Mouse (Mus musculus): Measurements from ENCODE around the gene Noc2l. TPM values are rescaled to one million over a fixed set of nuclear protein-coding genes. Genes with fewer than 3 reads are reported as not detected.
A peak's percentile ranks its signal among the peaks of the same experiment; 100 is the strongest.

The Noc2l gene
- total RNA-seq (2021), result 10 to 100 TPM; 64.4 to 68.0 TPM

DNA sequence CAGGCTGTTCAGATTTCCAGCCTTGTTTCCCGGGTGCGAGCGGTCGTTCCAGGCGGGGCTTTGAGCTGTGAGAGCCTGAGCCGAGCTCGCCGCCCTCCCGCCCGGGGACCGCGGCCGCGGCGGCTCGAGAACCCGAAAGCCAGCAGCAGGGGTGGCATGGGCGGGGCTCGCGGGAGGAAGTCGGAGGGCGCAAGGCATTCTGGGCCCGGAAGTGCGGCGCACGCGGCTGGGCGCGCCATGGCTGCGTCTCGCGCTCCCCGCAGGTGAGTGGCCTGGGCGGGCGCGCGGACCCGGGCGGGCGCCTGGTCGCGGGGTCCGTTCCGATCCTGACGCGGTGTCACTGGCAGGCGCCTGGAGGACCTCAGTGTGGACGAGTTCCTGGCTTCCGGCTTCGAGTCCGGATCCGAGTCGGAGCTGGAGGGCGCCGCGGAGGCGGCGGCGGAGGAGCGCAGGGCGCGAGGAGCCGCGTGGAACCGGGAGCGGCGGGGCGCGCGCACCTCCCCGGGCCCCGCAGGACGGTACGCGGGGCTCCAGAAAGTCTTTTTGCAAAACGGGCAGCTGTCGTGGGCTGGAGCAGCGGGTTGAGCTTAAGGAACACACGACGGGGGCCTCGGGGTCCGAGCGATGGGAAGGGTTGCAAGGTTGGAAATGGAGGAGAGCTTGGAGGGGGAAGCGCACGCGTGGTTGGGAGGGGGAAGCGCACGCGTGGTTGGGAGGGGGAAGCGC is at the start of gene Noc2l:
TSS of gene Noc2l (plus strand) at position 203 of the 726 bp plus-strand sequence.
- intact Hi-C loops (cut with DNase I), result loop anchor here (2.0 kb wide), 1 partner anchor 33 kb away; the partner anchor contains the start of gene AW011738
- DNase-seq (ENCODE audit: low spot score in 2 of 2), result peak; percentile 92 to 93

DNA sequence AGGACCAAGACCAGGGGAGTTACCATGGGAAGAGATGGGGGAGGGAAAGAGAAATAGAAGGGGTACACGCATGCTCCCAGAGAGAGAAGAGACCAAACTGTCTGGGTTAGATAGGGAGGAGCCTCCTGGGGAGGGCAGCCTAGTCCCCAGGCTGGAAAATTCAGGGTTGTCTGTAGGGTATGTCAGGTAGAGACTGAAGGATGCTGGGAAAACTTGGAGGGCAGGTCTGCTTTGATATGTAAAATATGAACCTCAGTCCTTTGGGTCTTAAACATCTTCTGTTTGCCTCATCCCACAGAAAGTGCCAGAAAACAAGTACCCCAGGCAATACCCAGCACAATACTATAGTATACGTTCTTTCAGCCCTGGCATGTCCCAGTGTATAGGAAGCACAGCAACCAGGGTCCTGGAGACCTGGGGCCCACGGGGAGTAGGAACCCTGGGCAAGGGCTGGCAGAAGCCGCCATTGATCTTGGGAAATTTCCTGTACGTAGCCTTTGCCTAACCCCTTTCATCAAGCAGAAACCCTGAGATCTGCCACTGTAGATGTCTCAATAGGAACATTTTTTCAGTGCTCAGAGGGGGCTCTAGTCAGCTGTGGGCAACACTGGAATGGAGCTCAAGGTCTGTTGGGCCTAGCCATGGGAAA is 47.5 kb upstream of the Noc2l start:
- DNase-seq (ENCODE audit: low spot score in 2 of 2), result no peak

DNA sequence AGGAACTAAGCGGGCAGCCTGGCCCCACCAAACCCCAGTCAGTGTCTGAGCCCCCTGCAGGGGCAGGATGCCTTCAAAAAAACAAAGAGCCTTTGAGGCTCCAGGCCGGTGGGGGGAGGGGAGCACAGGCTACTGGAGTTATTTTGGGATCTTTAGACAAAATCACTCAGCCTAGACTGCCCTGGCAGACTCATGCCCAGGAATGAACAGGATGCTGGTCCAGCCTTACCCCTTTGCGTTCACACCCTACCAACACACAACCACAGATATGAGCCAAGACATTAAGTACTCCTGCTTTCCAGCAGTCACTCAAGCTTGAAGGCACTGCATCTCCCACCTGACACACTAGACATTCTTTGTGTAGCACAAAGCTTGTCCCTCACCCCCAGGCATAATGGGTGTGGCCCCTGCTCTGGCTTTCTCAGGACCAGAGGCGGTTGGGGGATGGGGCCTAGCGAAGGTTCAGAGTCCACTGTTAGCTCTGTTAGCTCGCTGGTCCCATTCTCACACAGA is 46.9 kb upstream of the Noc2l start:
- DNase-seq (ENCODE audit: low spot score in 2 of 2), result no peak
- intact Hi-C loops (cut with DNase I), result no loop called here

More for the DNA sequence above, 47.5 kb upstream of the Noc2l start:
- intact Hi-C loops (cut with DNase I), result no loop called here

DNA sequence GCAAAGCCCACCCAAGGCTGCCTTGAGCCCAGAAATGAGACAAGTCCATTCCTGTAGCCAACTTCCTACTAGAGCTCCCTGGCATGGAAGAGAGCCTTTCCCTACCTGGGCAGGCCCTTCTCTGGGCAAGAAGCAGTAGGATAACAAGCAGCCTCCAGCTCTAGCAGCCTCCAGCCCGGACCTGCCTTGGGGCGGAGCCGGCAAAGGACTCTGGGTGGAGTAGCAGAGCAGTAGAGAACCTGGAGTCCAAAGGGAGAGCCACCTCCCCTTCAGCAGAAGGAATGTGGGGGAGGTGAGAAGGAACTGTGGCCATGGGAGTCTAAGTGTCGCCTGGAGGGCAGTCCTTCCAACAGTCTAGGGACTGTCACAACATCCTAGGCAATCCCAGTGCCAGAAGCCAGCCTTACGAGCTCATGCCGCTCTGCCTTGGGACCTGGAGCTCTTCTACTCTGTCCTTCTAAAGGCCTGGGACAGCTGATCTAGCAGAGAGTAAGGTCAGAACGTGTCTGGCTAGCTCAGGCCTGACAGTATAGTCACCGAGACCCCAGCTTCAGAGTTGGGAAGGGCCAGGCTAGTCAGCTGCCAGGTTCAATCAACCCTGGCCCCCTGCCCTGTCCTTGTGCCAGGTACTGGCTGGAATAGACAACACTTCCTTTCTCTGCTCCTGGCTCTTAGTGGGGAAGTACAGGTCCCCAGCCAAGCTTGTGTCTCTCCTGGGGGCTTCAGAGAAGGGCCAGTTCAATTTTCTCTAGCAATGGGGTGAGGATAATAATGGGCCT is 43.2 kb upstream of the Noc2l start:
- intact Hi-C loops (cut with DNase I), result no loop called here
- no peak for DNase-seq (ENCODE audit: low spot score in 2 of 2)

DNA sequence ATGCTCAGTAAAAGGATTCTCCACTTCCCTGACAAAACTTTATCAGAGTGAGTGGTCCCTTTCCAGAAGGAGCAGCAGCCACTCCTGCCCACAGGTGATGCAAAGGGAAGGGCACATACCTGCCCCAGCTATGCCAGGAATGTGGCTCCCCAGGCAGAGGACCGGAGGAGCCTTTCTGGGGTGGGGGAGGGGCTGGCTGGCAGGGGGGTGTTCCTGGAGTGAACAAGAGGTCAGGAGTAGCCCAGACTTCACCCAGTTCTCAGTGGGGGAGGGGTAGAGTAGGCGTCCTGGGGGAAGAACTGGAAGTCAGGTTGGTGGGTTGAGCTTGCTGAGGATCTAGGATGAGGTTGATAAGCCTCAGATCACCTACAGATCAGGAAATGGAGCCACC is 42.6 kb upstream of the Noc2l start:
- intact Hi-C loops (cut with DNase I), result no loop called here
- DNase-seq (ENCODE audit: low spot score in 2 of 2), result no peak

DNA sequence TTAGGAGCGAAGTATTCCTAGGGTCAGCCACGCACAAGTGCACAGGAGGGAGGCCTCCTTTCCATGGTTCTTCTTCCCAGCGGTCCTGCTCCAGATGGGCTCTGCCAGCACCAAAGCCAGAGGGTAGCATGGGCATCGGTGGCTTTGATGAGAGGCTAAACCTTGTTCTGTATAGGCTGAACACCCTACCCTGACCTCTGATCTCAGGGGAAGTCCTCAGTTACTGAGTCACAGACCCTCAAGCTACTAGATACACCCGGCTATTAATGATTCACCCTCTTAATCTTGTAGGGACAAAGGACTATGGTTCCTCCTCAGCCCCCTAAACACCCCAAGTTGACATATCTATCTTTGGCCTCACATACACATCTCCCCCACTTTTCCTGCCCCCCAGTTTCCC is 41.9 kb upstream of the Noc2l start:
- intact Hi-C loops (cut with DNase I), result no loop called here
- no peak for DNase-seq (ENCODE audit: low spot score in 2 of 2)

DNA sequence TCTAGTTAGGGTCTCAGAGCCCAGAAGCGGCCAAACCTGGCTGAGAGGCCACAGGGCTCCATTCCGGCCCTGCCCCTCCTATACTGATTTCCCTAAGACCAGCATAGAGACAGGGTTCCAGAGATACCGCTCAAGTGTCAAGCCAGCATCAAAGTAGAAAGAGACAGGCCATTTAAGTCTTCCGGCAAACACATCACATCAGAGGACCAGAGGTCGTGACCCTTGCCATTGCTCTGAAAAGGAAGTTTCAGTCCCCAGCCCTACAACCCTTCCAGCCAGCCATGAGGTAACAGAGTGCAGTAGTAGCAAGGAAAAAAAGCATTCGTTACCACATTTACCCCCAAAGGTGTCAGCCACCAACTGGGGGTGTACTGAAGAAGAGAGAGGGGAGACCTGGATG is 41.5 kb upstream of the Noc2l start:
- intact Hi-C loops (cut with DNase I), result no loop called here
- DNase-seq (ENCODE audit: low spot score in 2 of 2), result no peak

DNA sequence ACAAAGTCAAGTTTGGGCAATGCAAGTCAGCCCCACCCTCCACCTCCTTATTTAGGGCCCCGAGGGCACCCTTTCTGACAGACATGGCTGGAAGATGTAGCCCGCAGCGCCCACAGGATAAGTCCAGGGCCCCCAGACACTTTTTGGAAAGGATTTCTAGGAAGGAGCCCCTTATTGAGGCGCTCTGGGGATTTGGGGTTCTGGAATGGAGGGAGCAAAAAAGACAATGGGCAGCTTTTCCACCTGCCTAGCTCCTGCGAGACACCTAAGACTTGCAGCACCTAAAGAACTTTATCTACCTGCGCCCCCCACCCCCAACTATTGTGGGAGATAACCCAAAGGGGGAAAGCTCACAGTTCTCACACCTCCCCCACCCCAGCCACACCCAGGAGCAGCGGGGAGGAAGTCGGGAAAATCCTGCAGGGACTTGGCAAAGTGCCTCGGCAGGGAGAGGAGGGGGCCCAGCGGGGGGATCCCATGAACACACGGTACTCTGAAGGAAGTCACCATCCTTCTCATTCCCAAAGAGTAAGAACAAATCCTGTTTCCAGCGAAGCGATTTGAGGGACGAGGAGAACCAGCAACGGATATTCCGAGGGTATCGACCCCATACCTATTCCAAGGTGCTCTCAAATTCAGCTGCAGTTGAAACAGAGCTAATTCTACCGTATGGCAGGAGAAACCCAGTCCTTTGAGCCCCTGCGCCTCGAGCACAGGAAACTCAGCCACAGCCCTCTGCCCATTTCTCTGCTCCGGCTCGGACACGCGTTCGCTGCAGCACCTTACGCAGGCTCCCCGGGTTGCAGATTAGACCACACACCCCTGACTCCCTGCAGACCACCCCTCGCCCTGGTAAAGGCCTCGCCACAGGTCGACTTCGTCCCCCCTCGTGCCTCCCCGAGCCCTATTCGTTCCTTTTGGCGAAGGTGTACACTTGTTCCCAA is 39.6 kb upstream of the Noc2l start:
- intact Hi-C loops (cut with DNase I), result no loop called here
- no peak for DNase-seq (ENCODE audit: low spot score in 2 of 2)

DNA sequence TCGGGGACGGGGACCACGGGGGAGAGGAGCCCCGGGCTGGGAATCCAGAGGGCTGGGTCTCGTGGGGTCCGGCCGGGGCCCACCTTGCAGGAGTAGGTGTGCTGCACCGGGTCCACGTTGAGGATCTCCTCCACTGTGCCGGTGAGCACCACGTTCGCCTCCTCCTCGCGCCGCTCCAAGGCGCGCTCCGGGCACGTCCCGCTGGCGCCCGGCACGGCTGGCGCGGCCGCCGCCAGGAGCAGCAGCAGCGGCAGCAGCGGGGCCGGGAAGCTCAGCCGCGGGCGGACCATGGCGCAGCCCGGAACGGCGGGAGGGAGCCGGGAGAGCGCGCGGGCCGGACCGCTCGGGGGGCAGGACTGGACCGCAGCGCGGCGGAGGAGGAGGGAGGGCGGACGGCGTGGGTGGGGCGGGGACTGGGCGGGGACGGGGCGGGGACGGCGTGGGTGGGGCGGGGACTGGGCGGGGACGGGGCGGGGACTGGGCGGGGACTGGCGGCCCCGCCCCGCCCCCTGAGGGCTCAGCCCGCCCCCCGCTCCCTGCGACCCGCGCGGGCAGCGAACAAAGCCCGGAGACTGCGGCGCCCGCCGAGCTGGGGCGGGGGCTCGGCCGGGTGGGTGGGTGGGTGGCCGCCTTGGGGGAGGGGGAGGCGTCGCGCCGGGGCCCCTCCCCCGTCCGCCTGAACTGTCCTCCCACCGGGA is 38.5 kb upstream of the Noc2l start, which contains the start of gene Agrn:
TSS of gene Agrn (minus strand) at position 358 of the 698 bp plus-strand sequence.
- peak; percentile 41 to 59 for DNase-seq (ENCODE audit: low spot score in 2 of 2)
- intact Hi-C loops (cut with DNase I), result no loop called here

DNA sequence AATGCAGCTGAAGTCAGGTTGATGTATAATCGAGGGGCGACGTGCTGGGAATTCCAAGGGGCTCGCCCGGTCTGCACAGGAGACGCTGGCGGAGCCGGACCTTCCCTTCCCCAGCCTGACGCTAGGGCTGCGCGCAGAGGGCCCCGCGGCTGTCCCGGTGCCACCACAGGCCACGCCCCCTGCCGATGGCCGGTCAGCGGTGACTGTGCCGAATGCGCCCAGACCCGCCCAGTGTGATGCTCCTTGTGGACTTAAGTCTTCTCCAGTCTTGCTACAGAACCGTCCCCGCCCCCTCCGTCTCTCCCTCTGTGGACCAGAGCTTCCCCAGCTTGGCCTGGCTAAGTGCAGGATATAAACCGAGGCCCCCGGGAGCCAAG is 38.0 kb upstream of the Noc2l start:
- DNase-seq (ENCODE audit: low spot score in 2 of 2), result peak; percentile 63 to 69
- intact Hi-C loops (cut with DNase I), result no loop called here

DNA sequence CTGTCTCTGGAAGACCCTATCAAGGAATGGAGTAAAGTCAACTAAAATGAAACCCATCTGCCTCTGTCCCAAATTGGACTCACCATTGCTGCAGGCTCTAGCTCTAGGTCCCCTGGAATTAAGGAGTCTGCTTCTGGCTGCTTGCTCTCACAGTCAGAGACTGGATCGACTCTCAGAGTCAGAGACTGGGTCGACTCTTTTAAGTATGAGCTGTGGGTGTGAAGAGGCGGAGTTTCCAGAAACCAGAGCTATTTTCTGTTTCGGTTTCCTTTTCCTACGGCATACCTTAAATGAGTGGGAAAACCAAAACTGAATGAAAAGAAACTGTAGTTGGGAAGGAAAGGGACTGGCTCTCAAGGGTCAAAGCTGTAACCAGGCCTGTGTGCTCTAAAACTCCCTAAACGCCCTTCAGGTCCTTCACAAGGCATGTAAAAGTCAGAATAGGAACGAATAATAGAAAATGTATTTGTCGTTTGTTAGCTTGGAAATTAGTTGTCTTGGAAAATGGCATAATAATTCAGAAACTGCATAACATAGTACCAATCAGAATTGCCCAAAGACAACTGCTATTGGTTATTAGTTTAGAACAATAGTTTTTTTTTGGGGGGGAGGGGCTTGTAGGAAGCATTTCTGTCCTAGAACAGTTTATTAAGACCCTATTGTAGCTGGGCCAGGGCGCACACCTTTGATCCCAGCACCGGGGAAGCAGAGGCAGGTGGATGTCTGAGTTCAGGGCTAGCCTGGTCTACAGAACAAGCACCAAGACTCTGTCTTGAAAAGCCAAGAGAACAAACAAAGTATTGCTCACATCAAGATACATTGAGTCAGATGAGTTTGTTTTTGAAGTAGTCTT is 35.0 kb upstream of the Noc2l start, which contains the start of gene Isg15:
TSS of gene Isg15 (minus strand) at position 196 of the 853 bp plus-strand sequence.
- DNase-seq (ENCODE audit: low spot score in 2 of 2), result no peak
- intact Hi-C loops (cut with DNase I), result no loop called here

DNA sequence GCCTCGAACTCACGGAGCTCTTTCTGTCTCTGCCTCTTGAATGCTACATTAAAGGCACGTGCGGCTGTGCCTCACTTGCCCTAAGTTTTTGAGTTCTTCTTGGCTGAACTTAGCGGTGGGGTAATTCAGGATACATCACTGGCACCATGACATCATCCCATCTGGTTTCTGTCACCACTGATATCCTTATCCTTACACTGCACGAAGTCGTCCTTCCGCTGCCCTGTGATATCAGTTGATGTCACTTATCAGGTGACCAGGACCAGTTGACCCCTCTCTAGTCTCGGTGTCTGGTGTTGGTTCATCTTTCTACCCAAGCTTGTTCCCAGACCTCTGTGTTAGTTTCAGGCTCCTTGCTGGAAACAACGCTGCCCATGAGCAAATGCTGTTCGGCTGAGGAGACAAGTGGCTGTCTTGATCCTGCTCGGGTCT is 33.3 kb upstream of the Noc2l start:
- no peak for DNase-seq (ENCODE audit: low spot score in 2 of 2)
- intact Hi-C loops (cut with DNase I), result loop anchor here (2.0 kb wide), 1 partner anchor 32 kb away; the partner anchor contains the start of gene Plekhn1

DNA sequence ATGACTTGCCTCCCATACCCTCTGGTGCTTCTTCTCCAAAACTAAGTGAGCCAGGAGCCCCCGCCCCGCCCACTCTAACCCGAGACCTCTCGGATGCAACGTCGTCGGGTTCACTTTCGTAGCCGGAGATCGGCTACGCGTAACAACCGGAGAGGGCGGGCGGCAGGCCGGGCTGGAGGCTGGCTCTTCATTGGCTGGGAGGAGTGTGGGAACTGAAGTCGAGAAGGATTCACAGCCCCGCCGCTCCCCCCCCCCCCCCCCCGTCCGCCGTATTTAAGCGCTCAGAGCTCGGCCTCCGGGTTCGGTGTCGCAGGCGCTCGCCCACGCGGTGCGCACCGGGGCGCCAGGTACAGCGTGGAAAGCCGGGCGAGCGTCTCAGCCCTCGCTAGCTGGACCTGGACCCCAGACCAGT is 32.8 kb upstream of the Noc2l start, which contains the start of gene AW011738:
TSS of gene AW011738 (plus strand) at position 304 of the 412 bp plus-strand sequence.
- intact Hi-C loops (cut with DNase I), result loop anchor here (2.0 kb wide), 1 partner anchor 32 kb away; the partner anchor contains the start of gene Plekhn1
- peak; percentile 53 to 60 for DNase-seq (ENCODE audit: low spot score in 2 of 2)

DNA sequence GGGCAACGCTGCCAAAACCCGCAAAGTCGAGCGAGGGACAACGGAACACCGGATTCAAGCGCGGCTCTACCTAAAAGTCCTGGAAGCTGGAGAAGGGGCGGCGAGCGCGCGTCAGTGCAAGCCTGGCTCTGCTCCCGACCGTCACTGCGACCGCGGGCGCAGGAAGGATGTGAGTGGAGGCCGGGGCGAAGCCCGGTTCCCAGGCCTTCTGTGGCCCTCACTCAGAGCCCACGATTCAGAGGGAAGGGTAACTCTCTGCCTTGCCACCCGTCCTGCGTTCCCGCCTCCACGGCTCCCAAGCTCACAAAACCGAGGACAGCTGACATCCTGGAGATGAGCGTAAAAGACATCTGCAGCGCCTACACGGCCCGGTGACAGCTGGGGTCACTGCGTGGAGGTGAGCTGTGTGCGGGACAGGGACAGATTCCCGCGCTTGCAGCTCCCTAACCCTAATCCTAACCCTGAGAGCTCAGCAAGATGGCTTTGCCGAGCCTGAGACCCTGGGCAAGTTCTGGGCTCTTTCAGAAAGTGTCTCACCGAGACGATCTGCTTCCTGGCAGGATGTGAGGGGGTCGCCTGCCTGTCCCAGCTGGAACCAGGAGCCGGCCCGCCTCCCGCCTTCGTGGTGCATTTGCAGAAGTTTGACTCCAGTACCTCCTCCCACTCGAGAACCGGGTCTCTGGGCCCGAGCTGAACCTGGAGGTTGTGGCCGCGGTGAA is 32.2 kb upstream of the Noc2l start:
- intact Hi-C loops (cut with DNase I), result loop anchor here (2.0 kb wide), 1 partner anchor 31 kb away; the partner anchor contains the start of gene Plekhn1

DNA sequence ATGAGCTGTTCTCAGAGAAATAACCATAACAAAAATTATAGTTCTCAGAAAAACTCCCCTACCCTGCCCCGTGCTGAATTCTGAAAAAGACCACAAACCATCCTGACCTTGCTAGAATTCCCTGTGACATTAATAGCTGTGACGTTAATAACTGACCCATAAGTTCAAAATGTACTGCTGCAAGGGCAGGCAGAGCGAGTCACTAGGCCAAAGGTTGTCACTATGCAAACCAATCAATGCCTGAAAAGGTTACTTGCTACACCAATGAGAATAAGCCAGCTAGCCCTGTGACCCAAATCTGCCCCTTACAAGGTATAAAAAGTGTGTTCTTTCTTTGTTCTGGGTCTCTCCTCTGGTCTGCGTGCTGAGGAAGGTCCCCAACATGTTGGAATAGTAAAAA is 26.9 kb upstream of the Noc2l start:
- intact Hi-C loops (cut with DNase I), result no loop called here
- no peak for DNase-seq (ENCODE audit: low spot score in 2 of 2)

More for the DNA sequence above, 32.2 kb upstream of the Noc2l start:
- DNase-seq (ENCODE audit: low spot score in 2 of 2), result peak in 1 of 2 experiments; percentile 19

DNA sequence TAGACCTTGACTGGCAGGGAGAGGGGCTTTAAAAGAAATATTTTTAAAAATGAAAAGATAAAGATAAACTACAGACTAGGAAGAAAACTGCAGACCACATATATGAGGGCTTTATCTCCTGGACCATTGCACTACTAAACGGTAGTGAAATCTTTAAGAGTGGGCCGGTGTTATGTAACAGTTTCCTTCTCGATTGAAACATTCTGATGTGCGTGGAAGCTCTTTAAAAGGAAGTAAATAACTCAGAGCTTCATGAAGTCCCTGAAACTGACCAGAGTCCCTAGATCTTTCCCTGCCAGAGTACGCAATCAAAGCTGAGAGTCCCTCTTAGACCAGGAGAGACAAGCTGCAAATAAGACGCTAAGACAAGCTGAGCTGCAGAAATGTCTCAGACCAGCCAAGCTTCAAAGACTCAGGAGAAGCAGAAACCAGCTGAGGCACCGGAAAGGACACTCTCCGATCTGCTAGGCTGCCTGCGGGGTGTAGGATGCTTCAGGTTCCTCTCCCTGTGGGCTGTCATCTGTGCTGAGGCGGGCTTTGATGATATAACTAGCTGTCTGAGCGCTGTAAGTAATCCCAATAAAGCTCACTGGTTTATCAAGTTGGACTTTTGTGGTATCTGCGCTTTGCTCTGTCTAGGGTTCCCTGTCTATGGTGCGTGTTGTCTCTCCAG is 25.7 kb upstream of the Noc2l start:
- intact Hi-C loops (cut with DNase I), result no loop called here
- no peak for DNase-seq (ENCODE audit: low spot score in 2 of 2)

All from left cerebral cortex, postnatal 36 days (tissue).